Mouse (Mus musculus) ES-E14 (cell line): ENCODE measurements at regions not wholly inside any gene's neighbourhood (a gene's known extent, or its start where the extent isn't known, plus 50 kb on each side); places are given as distances from the start of the nearest gene placed in this dataset.

Experiments
- DNase-seq: peaks from one replicate; pipeline ENCODE4 v3.0.0-alpha.2; 2013; ENCODE audit warnings: low read depth, low spot score
- H3K27ac ChIP-seq: 2 replicates; pipeline ENCODE4 v1.5.1; 2012; ENCODE audit warnings: low read depth, mild to moderate bottlenecking, low read length, moderate library complexity, mixed read lengths; ENCODE audit not compliant: poor library complexity, insufficient read depth, severe bottlenecking
- H3K36me3 ChIP-seq: 2 replicates; pipeline ENCODE4 v1.6.1; 2012; ENCODE audit warnings: mild to moderate bottlenecking, low read length, moderate library complexity, mixed read lengths; ENCODE audit not compliant: control insufficient read depth, poor library complexity, insufficient read depth, severe bottlenecking
- H3K4me1 ChIP-seq, 2 experiments: fragments of 150-350 bp in 1 of 2; sonication (generic) in 1 of 2; 2 replicates each; pipeline ENCODE4 v1.6.1; 2012; ENCODE audit warnings: low read length in 2 of 2, mild to moderate bottlenecking in 1 of 2, mixed read lengths in 1 of 2; ENCODE audit not compliant: control insufficient read depth in 2 of 2, insufficient read depth in 2 of 2, poor library complexity in 1 of 2
- H3K4me3 ChIP-seq, 2 experiments: fragments of 150-350 bp in 1 of 2; sonication (generic) in 1 of 2; 2 replicates each; pipeline ENCODE4 v1.5.1; 2012; ENCODE audit warnings: low read length in 2 of 2, low read depth in 1 of 2, mild to moderate bottlenecking in 1 of 2, mixed read lengths in 1 of 2; ENCODE audit not compliant: insufficient read depth in 1 of 2, poor library complexity in 1 of 2, severe bottlenecking in 1 of 2
- H3K9ac ChIP-seq: 2 replicates; pipeline ENCODE4 v1.6.1; 2012; ENCODE audit warnings: low read depth, mild to moderate bottlenecking, low read length, mixed read lengths; ENCODE audit not compliant: poor library complexity, insufficient read depth, severe bottlenecking
- H3K9me3 ChIP-seq: fragments of 150-350 bp; sonication (generic); 2 replicates; pipeline ENCODE4 v1.6.1; 2012; ENCODE audit warnings: low read depth, mild to moderate bottlenecking, low read length; ENCODE audit not compliant: control insufficient read depth, insufficient read depth
- CHD2 ChIP-seq: IDR thresholded peaks from 2 replicates; pipeline ENCODE4 v1.6.1; 2014; ENCODE audit warnings: mild to moderate bottlenecking, low read depth, low read length, inconsistent platforms
- HCFC1 ChIP-seq: IDR thresholded peaks from 2 replicates; pipeline ENCODE4 v1.6.1; 2012; ENCODE audit warnings: low read length, inconsistent platforms, borderline replicate concordance; ENCODE audit not compliant: insufficient read depth
- MAFK ChIP-seq: IDR thresholded peaks from 2 replicates; pipeline ENCODE4 v1.6.1; 2014; ENCODE audit warnings: mild to moderate bottlenecking, low read depth, low read length, inconsistent platforms; ENCODE audit not compliant: insufficient read depth
- ZC3H11A ChIP-seq: IDR thresholded peaks from 2 replicates; pipeline ENCODE4 v1.6.1; 2012; ENCODE audit warnings: low read depth, mild to moderate bottlenecking, inconsistent platforms, low read length, borderline replicate concordance
- ZNF384 ChIP-seq: IDR thresholded peaks from 2 replicates; pipeline ENCODE4 v1.6.1; 2012; ENCODE audit warnings: low read depth, low read length, inconsistent platforms
- in situ Hi-C, 2 experiments: fragments of 600-800 bp; cut with MboI; formaldehyde crosslinking; loops; one replicate each; pipeline ENCODE4 v1.15.1; 2025; ENCODE audit warnings: low sequenced_read_pairs in 2 of 2, inconsistent platforms in 1 of 2; ENCODE audit not compliant: unreplicated experiment in 2 of 2

DNA sequence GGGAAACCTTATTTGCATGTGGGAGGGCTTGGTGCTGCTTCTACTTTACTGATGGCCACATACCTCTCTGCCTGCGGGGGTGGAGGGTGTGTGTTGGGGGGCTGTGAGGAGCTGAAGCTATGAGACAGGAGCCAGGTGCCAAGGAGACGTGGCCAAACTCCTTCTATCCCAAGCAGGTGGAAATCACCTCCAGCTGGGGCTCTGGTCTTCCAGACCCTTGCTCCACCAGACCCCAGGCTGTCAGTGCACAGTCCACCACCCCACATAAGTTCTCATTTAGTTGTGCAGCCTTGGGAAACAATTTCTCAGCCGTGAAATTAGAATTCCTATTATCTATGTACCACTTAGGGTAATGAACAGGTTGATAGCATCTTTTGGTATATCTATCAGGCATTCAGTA is 2085.8 kb downstream of the 9330182O14Rik start:
- Histone ChIP-seq H3K9ac (no peak overlapping the region), H3K27ac (no peak overlapping the region), H3K9me3 (no peaks in the 10 kb centered on the region), H3K36me3 (no peaks in the 10 kb centered on the region), H3K4me1 (no peaks in the 10 kb centered on the region), H3K4me3 (no peak overlapping the region)
- in situ Hi-C loops: no loop called here
- DNase-seq: no peak
- TF ChIP-seq MAFK: no peak
- TF ChIP-seq CHD2: no peak
- TF ChIP-seq HCFC1: no peak
- no peak for TF ChIP-seq ZNF384
- TF ChIP-seq ZC3H11A: no peak

DNA sequence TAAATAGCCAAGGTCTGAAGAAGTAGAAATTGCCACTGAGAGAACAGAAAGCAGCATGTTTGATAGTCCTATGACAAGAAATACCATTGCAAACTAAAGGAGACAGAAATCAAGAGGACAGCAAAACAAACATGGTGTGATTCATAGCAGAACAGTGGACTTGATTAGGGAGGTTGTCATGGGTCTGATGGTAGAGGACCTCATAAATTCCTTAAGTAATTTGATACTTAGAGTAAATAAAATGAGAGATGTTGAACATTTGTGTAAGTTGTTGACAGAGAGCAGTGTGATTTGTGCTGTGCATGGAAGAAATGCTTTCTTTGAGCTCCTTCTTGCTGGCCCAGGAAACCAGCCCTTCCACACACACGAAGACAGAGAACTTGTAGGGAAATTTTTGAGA is 2090.8 kb downstream of the 9330182O14Rik start:
- in situ Hi-C loops: no loop called here

DNA sequence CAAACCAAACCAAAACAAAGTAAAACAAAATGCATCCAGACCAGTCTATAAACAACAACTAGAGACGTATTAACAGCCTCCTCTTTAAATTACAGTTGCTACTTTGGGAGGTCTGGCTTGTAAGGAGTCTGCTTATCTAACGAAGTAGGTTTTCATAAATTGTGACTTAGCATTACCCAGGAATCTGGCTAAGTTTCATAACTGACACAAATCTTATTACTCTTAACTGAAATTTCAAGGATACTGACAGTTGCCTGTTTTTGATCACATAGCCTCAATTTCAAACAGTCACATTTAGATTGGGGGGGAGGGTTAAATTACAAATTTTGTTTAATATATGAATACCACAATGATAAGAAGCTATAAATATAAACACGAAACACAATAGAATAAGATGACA is 2097.5 kb downstream of the 9330182O14Rik start:
- in situ Hi-C loops: no loop called here
- no peak overlapping the region for H3K4me3 ChIP-seq
- no peak for TF ChIP-seq MAFK
- TF ChIP-seq HCFC1: no peak
- TF ChIP-seq ZNF384: no peak
- TF ChIP-seq ZC3H11A: no peak
- TF ChIP-seq CHD2: no peak
- H3K9ac ChIP-seq: no peak overlapping the region
- no peak overlapping the region for H3K27ac ChIP-seq
- H3K36me3 ChIP-seq: no peaks in the 10 kb centered on the region
- DNase-seq: no peak
- H3K4me1 ChIP-seq: no peaks in the 10 kb centered on the region
- H3K9me3 ChIP-seq: no peaks in the 10 kb centered on the region

More for the DNA sequence above, 2090.8 kb downstream of the 9330182O14Rik start:
- H3K36me3 ChIP-seq: no peaks in the 10 kb centered on the region
- H3K9ac ChIP-seq: no peak overlapping the region
- H3K4me3 ChIP-seq: no peak overlapping the region
- TF ChIP-seq MAFK (no peak), CHD2 (no peak), HCFC1 (no peak), ZNF384 (no peak)
- no peak overlapping the region for H3K27ac ChIP-seq
- H3K9me3 ChIP-seq: no peaks in the 10 kb centered on the region
- no peaks in the 10 kb centered on the region for H3K4me1 ChIP-seq
- DNase-seq: no peak

DNA sequence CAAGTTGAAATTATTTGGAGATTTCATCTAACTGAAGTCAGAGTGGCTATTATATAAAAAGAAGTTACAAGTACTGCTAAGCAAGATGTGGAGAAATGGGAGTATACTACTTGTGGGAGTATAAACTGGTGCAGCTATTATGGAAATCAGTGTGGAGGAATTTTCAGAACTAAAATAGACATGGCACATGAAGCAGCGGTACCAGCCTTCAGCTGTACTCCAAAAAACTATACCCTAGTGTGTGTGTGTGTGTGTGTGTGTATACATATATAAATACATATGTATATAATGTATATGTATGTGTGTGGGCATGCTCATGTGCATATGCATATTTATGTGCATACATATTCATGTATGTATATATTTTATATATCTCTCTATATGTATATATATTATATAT is 2112.6 kb downstream of the 9330182O14Rik start:
- H3K27ac ChIP-seq: no peak overlapping the region
- TF ChIP-seq ZC3H11A (no peak), MAFK (no peak), ZNF384 (no peak), HCFC1 (no peak), CHD2 (no peak)
- H3K9ac ChIP-seq: no peak overlapping the region
- H3K9me3 ChIP-seq: no peaks in the 10 kb centered on the region
- in situ Hi-C loops: no loop called here
- H3K4me1 ChIP-seq: no peaks in the 10 kb centered on the region
- no peak overlapping the region for H3K4me3 ChIP-seq
- H3K36me3 ChIP-seq: no peaks in the 10 kb centered on the region
- no peak for DNase-seq

DNA sequence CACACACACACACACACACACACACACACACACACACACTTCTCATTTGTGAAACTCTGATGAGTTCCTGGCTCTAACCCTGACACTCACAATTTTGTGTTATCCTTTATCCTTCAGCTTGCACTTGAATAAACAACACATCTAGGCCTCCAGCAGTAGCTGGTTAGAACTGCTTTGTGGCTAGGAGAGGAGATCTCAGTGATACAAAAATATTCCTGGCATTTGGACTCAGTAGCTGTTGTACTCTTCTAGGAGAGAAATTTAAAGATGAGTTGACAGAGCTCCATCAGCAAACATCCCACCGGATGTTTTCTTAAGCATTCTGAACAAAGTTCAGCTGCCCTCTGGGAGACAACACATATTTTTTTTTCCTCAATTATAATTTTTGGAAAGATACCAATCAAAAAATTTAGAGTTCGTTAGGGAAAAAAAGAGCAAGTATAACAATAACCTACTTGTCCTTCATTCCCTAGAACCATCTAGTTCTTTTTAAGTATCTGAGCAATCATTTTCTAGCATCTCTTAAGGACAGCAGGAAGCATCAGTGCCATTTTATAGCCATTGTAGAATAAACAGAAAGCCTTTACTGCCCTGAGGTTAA is 2118.7 kb downstream of the 9330182O14Rik start:
- Histone ChIP-seq H3K9me3 (no peaks in the 10 kb centered on the region), H3K27ac (no peak overlapping the region), H3K9ac (no peak overlapping the region), H3K4me3 (no peak overlapping the region), H3K4me1 (no peaks in the 10 kb centered on the region), H3K36me3 (no peaks in the 10 kb centered on the region)
- TF ChIP-seq ZC3H11A: no peak
- TF ChIP-seq CHD2: no peak
- no peak for TF ChIP-seq ZNF384
- TF ChIP-seq MAFK: no peak
- no peak for TF ChIP-seq HCFC1
- in situ Hi-C loops: no loop called here
- no peak for DNase-seq
